Mouse (Mus musculus) heart, adult 8-10 months (tissue): ENCODE measurements around the gene B3gnt7. TPM values are rescaled to one million over a fixed set of nuclear protein-coding genes. Genes with fewer than 3 reads are reported as not detected.

ENCODE experiments used
- DNase-seq: peaks from one replicate; pipeline ENCODE4 v3.0.0; 2022; ENCODE audit warnings: low spot score
- microRNA-seq: library from miRNA; unstranded; fragments of <30 nt; microRNA quantifications from one replicate; pipeline ENCODE4 v1.2.0, GENCODE M21; 2022
- total RNA-seq, 4 experiments: library from RNA; stranded (reverse); gene quantifications; 2 replicates each; pipeline ENCODE4 v1.2.4; 2022

B3gnt7 gene
- total RNA-seq, 4 experiments from 2014 or later, result 0.38 to 0.81 (median 0.51) TPM

GRCm38 (mm10) chr1:86343969-86344861, 41.6 kb downstream of the B3gnt7 start:
- no peak for DNase-seq

GRCm38 (mm10) chr1:86345069-86345468, 42.4 kb downstream of the B3gnt7 start:
- DNase-seq, result no peak

- no peak for DNase-seq
Observed at GRCm38 (mm10) chr1:86345956-86346355, 43.3 kb downstream of the B3gnt7 start.

GRCm38 (mm10) chr1:86346851-86347715, 44.5 kb downstream of the B3gnt7 start:
- no peak for DNase-seq

DNA sequence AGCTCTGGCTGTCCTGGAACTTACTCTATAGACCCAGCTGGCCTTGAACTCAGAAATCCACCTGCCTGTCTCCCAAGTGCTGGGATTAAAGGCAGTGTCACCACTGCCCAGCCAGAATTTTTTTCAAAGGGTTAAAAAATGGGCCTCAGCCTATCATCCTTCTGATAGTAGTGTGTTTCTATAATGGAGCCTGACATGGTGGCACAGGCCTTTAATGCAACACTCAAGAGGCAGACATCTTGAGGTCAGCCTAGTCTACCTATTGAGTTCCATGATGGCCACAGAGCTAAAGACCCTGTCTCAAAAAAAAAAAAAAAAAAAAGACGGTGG, 45.0 kb downstream of the B3gnt7 start:
- no peak for DNase-seq

- DNase-seq, result no peak
Observed at GRCm38 (mm10) chr1:86348083-86348482, 45.5 kb downstream of the B3gnt7 start.

DNA sequence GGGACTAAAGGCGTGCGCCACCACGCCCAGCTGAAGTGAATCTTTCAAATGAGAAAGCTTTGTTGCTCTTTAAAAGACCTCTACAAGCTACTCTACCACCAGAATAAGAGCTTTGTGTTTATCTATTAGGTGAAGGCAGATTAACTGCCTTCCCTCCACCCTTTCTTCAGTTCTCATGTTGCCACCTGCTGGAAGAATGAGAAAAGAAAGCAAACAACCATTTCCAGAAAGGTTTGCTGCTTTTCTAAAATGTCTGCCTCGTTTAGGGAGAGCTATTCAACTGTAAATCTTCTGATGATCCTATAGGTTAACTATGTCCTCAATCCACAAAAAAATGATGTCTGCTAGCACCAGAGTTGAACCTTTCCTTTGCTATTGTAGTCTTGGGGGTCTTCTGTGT, 46.2 kb downstream of the B3gnt7 start:
- no peak for DNase-seq

GRCm38 (mm10) chr1:86349201-86349600, 46.6 kb downstream of the B3gnt7 start:
- no peak for DNase-seq

GRCm38 (mm10) chr1:86349696-86350095, 47.1 kb downstream of the B3gnt7 start:
- no peak for DNase-seq

GRCm38 (mm10) chr1:86350576-86350975, 47.9 kb downstream of the B3gnt7 start:
- no peak for DNase-seq

GRCm38 (mm10) chr1:86354186-86354585, 51.6 kb downstream of the B3gnt7 start:
- no peak for DNase-seq

Small RNA genes within 50 kb of the gene (microRNA-seq; reads per million reads assigned to microRNA genes)
- 21.6 reads per million, percentile 36 among the genes with 10 or more reads in this experiment for gene mmu-mir-3535

Other genes with a start within 250 kb of the B3gnt7 start
- 100 to 1,000 TPM in 3 of 4 experiments, 10 to 100 TPM in 1; 95.7 to 115 (median 109) TPM for gene Psmd1, start 238.4 kb upstream of the B3gnt7 start, total RNA-seq
- gene Htr2b, start 190.9 kb upstream of the B3gnt7 start, total RNA-seq, result under 1 TPM; 0.27 to 0.78 (median 0.52) TPM
- gene Gm21972, start 169.2 kb upstream of the B3gnt7 start, total RNA-seq, result 1 to 10 TPM in 3 of 4 experiments, under 1 TPM in 1; 0.76 to 2.9 (median 1.4) TPM
- 1 to 10 TPM; 2.4 to 3.5 (median 2.9) TPM for gene Armc9, start 148.1 kb upstream of the B3gnt7 start, total RNA-seq
- gene Ncl, start 56.6 kb downstream of the B3gnt7 start, total RNA-seq, result 100 to 1,000 TPM; 111 to 154 (median 130) TPM
- gene Nmur1, start 123.4 kb downstream of the B3gnt7 start, total RNA-seq, result not detected
- gene Tex44, start 123.5 kb downstream of the B3gnt7 start, total RNA-seq, result not detected
- 100 to 1,000 TPM; 183 to 230 (median 211) TPM for gene Ptma, start 223.9 kb downstream of the B3gnt7 start, total RNA-seq